Comparison of ENCODE assay signal across 21 mouse cellular contexts in genomic region chr17:80243116-80243515, GRCm38 (mm10). TPM values are rescaled to one million over a fixed set of nuclear protein-coding genes. Genes with fewer than 3 reads are reported as not detected.
DNase-seq lines count a peak whose midpoint lies in the region; ATAC-seq and TF ChIP-seq lines count a peak whose summit lies in the region.
"Had no signal": no experiment of that assay in that cellular context is flagged by ENCODE, and none has a peak within 500 bp of the region (broad histone marks: within the 10 kb centered on the region; RNA-seq: fewer than 3 reads in every experiment).

No protein-coding gene starts in this region.

- H3K4me2 ChIP-seq in lung, embryonic 14.5 days, result no peak overlapping the region
- H3K4me2 ChIP-seq in liver, embryonic 13.5 days, result no peak overlapping the region
- H3K4me2 ChIP-seq: embryonic facial prominence, embryonic 15.5 days; heart, embryonic 11.5 days; hindbrain, embryonic 12.5 days; limb, embryonic 12.5 days; neural tube, embryonic 15.5 days had no signal

- TF ChIP-seq CTCF in lung, embryonic 14.5 days (IDR thresholded peaks at IDR 0.05; ENCODE audit: low read depth), result no peak

- peak; percentile 76 for ATAC-seq in lung, embryonic 14.5 days (ENCODE audit: insufficient read depth)
- peak; percentile 72 for ATAC-seq in liver, embryonic 13.5 days (ENCODE audit: low read depth)
- ATAC-seq: forebrain, embryonic 16.5 days had no signal

- DNase-seq in lung, embryonic 14.5 days, result peak; percentile 59
- no peak for DNase-seq in lung, adult 18-20 months
- peak; percentile 47 for DNase-seq in embryo, embryonic 11 days
- no peak for DNase-seq in liver, embryonic 13.5 days
- peak; percentile 27 for DNase-seq in lung, postnatal 14 days
- no peak for DNase-seq in MN1 (ENCODE audit: low spot score)
- DNase-seq in kidney, postnatal 4 days, result no peak
- DNase-seq in kidney, postnatal 25 days, result no peak
- DNase-seq: cerebellum, adult 9-11 months; heart, postnatal 10 days; kidney, adult 9 months; midbrain, embryonic 14.5 days; right cerebral cortex, postnatal 14 days had no signal

- no peaks in the 10 kb centered on the region for H3K4me1 ChIP-seq in lung, embryonic 14.5 days (ENCODE audit: insufficient read depth)
- 0 out of 2 replicates have a peak, but pooled peaks cover 5% of the 10 kb centered on the region for H3K4me1 ChIP-seq in liver, embryonic 13.5 days (replicated peaks)
- H3K4me1 ChIP-seq: embryonic facial prominence, embryonic 15.5 days; hindbrain, embryonic 12.5 days; limb, embryonic 12.5 days; neural tube, embryonic 15.5 days had no signal

- H3K27ac ChIP-seq in lung, embryonic 14.5 days (ENCODE audit: low read depth), result no peak overlapping the region
- peak overlapping the region; percentile 54; the same call in 1 of the 2 replicates for H3K27ac ChIP-seq in liver, embryonic 13.5 days
- H3K27ac ChIP-seq: embryonic facial prominence, embryonic 15.5 days; hindbrain, embryonic 12.5 days; limb, embryonic 12.5 days; neural tube, embryonic 15.5 days had no signal

- no peak overlapping the region for H3K4me3 ChIP-seq in lung, embryonic 14.5 days (ENCODE audit: low read depth, low read length)
- no peak overlapping the region for H3K4me3 ChIP-seq in liver, embryonic 13.5 days (replicated peaks)
- H3K4me3 ChIP-seq: embryonic facial prominence, embryonic 15.5 days; hindbrain, embryonic 12.5 days; limb, embryonic 12.5 days; neural tube, embryonic 15.5 days had no signal

- peaks cover 82% of the 10 kb centered on the region for H3K36me3 ChIP-seq in lung, embryonic 14.5 days (ENCODE audit: insufficient read depth)
- H3K36me3 ChIP-seq in liver, embryonic 13.5 days, result peaks cover 63% of the 10 kb centered on the region

- no peaks in the 10 kb centered on the region for H3K9me3 ChIP-seq in lung, embryonic 14.5 days (ENCODE audit: low read depth, low read length)
- no peaks in the 10 kb centered on the region for H3K9me3 ChIP-seq in liver, embryonic 13.5 days (replicated peaks)
- H3K9me3 ChIP-seq: embryonic facial prominence, embryonic 15.5 days; hindbrain, embryonic 12.5 days; limb, embryonic 12.5 days; neural tube, embryonic 15.5 days had no signal

- WGBS in lung, embryonic 14.5 days, result 37% methylated on average over 13 of the region's 13 CpGs
- WGBS in liver, embryonic 13.5 days (ENCODE audit: insufficient replicate concordance), result 68% methylated on average over 13 of the region's 13 CpGs

- H3K27me3 ChIP-seq in lung, embryonic 14.5 days (ENCODE audit: insufficient read depth, low read length), result no peaks in the 10 kb centered on the region
- no peaks in the 10 kb centered on the region for H3K27me3 ChIP-seq in liver, embryonic 13.5 days
- H3K27me3 ChIP-seq: CH12.LX; embryonic facial prominence, embryonic 15.5 days; hindbrain, embryonic 12.5 days; limb, embryonic 12.5 days; neural tube, embryonic 15.5 days had no signal

- no peak overlapping the region for H3K9ac ChIP-seq in lung, embryonic 14.5 days
- H3K9ac ChIP-seq in liver, embryonic 13.5 days, result no peak overlapping the region
- H3K9ac ChIP-seq: embryonic facial prominence, embryonic 15.5 days; hindbrain, embryonic 12.5 days; limb, embryonic 12.5 days; neural tube, embryonic 15.5 days had no signal

RNA-seq across cellular contexts. Expression of gene Gemin6, which starts 18.9 kb away (rescaled TPM):
- polyA plus RNA-seq in lung, embryonic 14.5 days (2014; fragmentation: Nextera tagmentation; extraction: Ambion mirVana), result 45.5 and 46.7 TPM in 2 replicates
- polyA plus RNA-seq in liver, embryonic 13.5 days (2015; fragmentation: Nextera tagmentation; extraction: Ambion mirVana), result 43.5 and 50.9 TPM in 2 replicates

RNA-seq across cellular contexts. Expression of gene Ttc39d, which starts 35.9 kb away (rescaled TPM):
- polyA plus RNA-seq in lung, embryonic 14.5 days (2014; fragmentation: Nextera tagmentation; extraction: Ambion mirVana), result 0.07 TPM in 1 of 2 replicates, not detected in the other
- polyA plus RNA-seq in liver, embryonic 13.5 days (2015; fragmentation: Nextera tagmentation; extraction: Ambion mirVana), result not detected in 2 replicates
- polyA plus RNA-seq: forebrain, embryonic 16.5 days; limb, embryonic 12.5 days; urinary bladder, adult 2 months had no signal

RNA-seq across cellular contexts. Expression of gene Srsf7, which starts 36.0 kb away (rescaled TPM):
- 732 and 736 TPM in 2 replicates for polyA plus RNA-seq in lung, embryonic 14.5 days (2014; fragmentation: Nextera tagmentation; extraction: Ambion mirVana)
- 336 and 378 TPM in 2 replicates for polyA plus RNA-seq in liver, embryonic 13.5 days (2015; fragmentation: Nextera tagmentation; extraction: Ambion mirVana)

RNA-seq across cellular contexts. Expression of gene Morn2, which starts 46.9 kb away (rescaled TPM):
- polyA plus RNA-seq in lung, embryonic 14.5 days (2014; fragmentation: Nextera tagmentation; extraction: Ambion mirVana), result 30.5 and 32.8 TPM in 2 replicates
- 9.9 and 13.6 TPM in 2 replicates for polyA plus RNA-seq in liver, embryonic 13.5 days (2015; fragmentation: Nextera tagmentation; extraction: Ambion mirVana)

RNA-seq across cellular contexts. Expression of gene Dhx57, which starts 47.2 kb away (rescaled TPM):
- 15.2 and 15.4 TPM in 2 replicates for polyA plus RNA-seq in lung, embryonic 14.5 days (2014; fragmentation: Nextera tagmentation; extraction: Ambion mirVana)
- 3.4 and 4.6 TPM in 2 replicates for polyA plus RNA-seq in liver, embryonic 13.5 days (2015; fragmentation: Nextera tagmentation; extraction: Ambion mirVana)

Comparison
In these comparisons a context has a peak if more than half of its experiments do, and no peak if none do; other contexts are left out.
1. DNase-seq: peak in lung, embryonic 14.5 days (single experiment), embryo, embryonic 11 days (single experiment) and lung, postnatal 14 days (single experiment); none in lung, adult 18-20 months (0 of 2), liver, embryonic 13.5 days (single experiment), MN1 (single experiment), kidney, postnatal 4 days (0 of 2) and kidney, postnatal 25 days (0 of 2).